Mouse (Mus musculus) heart, postnatal 25 days (tissue): ENCODE measurements around the gene Flnb. TPM values are rescaled to one million over a fixed set of nuclear protein-coding genes. Genes with fewer than 3 reads are reported as not detected.

Experiments
- DNase-seq: peaks from one replicate; pipeline ENCODE4 v3.0.0; 2022; ENCODE audit warnings: low spot score
- intact Hi-C: fragments of 180-260 bp; cut with DNase I; formaldehyde crosslinking; loops from one replicate; pipeline ENCODE4 v1.15.1; 2025
- total RNA-seq, 2 experiments: library from RNA; stranded (reverse); gene quantifications; 2 replicates each; pipeline ENCODE4 v1.2.3; 2021

The Flnb gene
- total RNA-seq, 2 experiments from 2014 or later: 21.9 to 27.7 TPM

DNA sequence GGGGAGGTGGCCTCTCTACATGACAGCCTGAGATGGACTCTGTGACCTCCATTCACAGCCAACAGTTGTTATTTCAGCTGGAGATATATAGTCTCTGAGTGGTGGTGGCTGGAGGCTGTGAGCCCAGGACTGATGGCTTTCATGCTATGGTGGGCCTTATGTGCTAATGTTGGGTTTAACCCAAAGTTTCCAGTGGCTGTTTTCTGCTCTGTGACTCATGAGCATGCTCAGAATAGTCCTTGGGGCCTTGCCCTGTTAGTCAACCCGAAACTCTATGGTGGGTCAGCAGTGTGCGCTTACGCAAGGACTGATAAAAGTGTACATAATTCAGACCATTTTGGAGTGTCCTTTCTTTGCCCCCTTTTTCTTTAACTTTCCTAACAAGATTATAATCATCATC is 40.1 kb downstream of the Flnb start:
- DNase-seq: no peak
- intact Hi-C loops: loop anchor here (2.0 kb wide), 1 partner anchor 17 kb away; no protein-coding TSS in a partner anchor

DNA sequence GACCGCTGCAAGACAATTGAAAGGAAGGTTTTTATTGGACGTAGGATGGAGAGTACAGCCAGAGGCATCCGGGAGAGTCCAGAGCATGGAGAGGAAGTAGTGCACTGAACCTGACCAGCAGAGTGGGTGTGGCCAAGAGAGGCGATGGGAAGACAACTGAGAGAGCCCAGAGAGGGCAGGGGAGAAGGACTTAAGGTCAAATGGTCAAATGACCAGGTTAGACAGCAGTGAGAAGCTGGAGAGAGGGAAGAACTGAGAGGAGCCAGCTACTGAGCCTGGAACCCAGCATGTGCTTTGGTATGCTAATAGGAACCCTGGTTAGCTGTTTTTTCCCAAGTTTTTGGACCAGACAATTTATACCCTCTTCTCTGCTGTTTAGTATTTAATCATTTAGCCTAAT is 40.7 kb downstream of the Flnb start:
- intact Hi-C loops: no loop called here
- no peak for DNase-seq

DNA sequence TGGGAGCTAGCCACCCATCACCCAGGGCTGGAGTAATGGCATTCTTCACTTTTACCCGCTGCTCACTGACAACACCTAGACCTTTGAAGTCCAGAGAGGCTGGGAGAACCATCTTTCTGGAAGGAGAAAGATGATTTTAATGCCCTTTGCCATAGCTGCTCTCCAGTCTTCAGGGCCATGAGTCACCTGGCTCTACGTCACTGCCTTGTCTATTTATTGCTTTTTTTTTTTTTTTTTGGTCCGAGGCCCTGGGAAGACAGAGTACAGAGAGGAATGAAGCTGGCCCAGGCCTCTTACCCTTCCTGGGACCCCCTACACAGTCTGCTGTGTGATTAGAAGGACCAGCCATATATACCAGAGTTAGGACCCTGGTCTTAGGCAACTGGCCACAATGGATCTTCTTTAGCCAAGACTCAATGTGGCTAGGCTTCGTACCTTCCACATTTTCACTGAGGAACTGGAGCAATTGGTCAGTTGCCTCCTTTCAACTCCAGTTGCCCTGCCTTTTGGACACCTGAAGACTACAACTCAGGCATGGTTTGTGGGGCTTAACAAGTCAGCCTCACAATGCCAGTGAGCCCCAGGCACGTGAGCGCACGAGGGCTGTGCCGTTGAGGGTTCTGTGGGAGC is 42.9 kb downstream of the Flnb start:
- intact Hi-C loops: no loop called here

DNA sequence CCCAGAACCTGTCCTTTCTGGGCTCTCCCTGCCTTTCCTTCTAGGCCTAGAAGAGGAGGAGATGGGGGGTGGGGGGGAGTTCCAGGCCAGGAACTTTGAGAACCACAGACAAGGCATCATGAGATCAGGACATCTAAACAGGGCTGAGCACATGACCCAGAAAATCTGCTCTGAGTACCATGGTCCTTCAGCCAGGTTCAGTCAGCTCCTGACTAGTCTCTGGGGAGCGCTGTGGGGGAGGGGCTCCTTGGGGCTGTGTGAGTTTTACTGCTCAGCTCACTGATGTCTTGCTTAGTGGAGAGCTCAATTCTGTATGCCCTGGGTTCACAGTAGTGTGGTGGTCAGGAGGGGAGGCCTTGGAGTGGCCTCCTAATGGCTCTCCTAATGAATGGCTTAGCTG is 43.5 kb downstream of the Flnb start:
- intact Hi-C loops: no loop called here
- no peak for DNase-seq

More for the DNA sequence above, 42.9 kb downstream of the Flnb start:
- no peak for DNase-seq

DNA sequence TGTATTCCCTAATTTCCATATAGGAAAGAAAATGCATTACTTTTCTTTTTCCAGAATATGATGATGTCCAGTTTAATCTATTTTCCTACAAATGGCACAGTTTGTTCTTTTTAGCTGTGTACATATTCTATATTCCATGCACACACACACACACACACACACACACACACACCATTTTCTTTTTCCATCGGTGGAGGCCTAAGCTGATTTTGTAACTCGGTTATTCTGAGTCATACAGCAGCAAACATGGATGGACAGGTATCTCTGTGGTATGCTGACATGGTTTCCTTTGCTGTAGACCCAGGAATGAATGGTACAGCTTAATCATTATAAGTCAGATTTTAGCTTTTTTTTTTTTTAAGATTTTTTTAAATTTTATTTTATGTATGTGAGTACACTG is 44.5 kb downstream of the Flnb start:
- DNase-seq: no peak
- intact Hi-C loops: no loop called here

DNA sequence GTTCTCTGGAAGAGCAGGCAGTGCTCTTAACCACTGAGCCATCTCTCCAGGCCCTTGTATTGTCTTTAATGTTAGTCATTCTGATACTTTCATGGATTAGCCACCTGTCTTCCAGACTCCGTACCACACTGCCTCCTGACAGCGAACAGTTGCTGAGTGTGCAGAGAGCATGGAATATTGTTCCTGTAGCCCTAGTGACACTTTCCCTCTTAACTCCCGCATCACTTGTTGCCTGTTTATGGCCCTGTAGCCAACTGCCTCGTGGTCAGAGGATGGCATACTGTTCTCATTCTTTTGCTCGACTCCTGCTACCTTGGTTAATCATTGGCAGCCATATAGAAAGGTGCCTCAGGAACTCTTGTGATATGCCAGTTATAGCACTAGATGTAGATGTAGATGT is 45.4 kb downstream of the Flnb start:
- intact Hi-C loops: no loop called here

DNA sequence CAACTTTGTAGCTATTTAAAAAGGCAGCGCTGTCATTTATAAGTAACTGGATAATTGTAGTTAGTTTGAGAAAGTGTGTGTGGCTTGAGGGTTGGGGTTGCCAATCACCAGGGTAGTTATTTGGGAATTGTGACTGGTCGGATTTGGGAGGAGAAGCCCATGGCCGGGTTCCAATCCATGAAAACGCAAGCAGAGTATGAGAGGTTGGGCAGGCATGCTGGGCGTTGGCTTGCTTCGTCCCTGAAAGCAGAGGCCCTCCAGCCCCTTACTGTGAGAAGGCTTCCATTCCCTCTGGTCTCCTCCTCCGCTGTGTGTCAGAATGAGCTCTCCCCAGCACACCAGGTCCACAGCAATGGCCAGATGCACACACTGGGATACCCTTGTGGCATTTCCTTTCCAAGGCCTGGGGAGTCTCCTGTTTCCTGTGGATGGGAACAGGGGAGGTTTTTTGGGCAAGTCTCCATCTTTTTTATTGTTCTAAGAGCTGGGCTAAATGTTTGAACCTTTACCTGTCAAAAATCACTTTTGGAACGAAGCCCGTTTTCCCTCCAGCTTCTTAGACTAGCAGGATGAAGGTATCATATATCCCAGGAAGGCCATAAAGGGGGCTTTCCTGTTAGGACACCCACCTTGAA is 46.2 kb downstream of the Flnb start:
- intact Hi-C loops: no loop called here
- DNase-seq: no peak

More for the DNA sequence above, 45.4 kb downstream of the Flnb start:
- DNase-seq: no peak

DNA sequence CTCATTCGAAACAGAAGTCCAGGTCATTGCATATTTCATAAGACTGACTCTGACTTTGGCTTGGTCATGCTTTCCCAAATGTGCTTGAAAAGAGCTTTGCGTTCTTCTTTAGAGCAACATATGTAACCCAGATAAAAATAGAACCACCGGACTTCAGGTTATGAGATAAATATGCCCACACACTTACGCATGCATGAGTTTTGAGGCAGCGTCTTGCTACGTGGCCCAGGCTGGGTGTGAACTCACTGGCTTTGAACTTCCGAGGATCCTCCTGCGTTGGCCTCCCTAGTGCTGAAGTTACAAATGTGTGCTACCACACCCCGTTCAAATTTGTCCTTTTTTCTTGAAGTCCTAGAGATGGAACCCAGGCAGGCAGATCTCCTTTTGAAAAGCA is 46.7 kb downstream of the Flnb start:
- intact Hi-C loops: no loop called here
- DNase-seq: no peak

DNA sequence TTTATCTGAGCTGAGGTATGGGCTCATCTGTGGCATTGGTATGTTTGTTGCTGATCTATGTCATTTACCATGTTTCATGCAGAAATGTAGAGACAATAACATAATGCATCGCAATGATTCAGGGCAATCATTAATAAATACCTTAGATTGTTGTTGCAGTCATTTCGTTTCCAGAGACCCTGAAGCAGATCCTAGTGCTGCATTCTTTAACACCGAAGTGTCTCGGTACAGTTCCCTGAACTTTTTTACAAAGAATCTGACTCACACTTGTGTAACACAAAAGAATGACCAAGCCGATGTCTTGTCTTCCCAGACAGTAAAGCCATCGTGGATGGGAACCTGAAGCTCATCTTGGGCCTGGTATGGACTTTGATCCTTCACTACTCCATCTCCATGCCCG is 49.5 kb downstream of the Flnb start:
- DNase-seq: no peak
- intact Hi-C loops: no loop called here

DNA sequence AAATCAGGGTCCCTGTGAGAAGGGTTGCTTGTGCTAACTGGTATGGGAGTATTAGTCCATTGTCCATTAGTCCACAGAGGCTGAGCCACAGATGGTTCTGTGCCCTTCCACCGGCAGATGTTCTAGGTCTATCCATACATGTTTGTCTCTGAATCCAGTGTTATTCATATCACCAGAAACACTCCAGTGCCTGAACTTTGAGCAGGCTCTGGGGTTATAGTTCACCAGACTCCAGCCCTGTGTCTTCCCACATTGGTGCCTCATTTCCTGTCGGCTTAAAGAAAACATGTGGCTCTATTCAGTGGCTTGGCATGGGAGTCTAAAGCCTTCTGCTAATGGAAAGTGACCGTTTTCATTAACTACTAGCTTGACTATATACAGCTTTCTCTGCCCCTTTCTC is 50.1 kb downstream of the Flnb start:
- no peak for DNase-seq
- intact Hi-C loops: no loop called here

DNA sequence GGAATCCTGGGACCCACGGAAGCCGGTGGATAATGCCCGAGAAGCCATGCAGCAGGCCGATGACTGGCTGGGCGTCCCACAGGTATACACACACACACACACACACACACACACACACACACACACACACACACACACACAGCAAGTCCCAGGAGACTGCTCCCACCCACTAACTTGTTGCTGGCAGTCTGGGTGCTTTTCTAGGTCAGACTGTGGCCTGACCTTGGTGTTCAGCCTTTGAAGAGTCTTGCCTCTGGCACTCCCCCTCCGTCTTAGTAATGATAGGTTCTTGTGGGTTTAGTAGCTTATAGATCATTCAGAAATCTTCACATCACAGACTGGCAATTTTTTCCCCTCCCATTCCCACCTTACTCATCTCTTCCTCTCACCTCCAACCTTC is 52.0 kb downstream of the Flnb start:
- intact Hi-C loops: no loop called here
- no peak for DNase-seq

DNA sequence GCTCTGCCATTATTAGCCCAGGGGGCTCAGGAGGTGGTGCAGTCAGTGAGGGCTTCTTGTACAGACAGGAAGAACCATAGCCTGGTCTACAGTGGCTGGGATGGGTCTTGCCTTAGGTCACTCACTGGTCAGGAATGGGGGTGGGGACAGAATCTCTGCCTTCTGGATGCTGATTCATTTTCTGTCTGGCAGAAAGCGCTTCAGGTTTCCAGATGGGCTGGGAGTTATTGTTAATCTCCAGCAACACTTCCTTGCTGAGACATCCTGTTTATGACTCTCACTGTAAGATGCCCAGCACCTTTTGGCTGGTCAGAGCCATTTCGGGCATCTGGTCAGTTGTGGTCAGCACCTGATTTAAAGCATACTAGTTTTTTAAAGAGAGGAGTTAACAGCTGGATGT is 55.8 kb downstream of the Flnb start:
- DNase-seq: no peak
- intact Hi-C loops: no loop called here

DNA sequence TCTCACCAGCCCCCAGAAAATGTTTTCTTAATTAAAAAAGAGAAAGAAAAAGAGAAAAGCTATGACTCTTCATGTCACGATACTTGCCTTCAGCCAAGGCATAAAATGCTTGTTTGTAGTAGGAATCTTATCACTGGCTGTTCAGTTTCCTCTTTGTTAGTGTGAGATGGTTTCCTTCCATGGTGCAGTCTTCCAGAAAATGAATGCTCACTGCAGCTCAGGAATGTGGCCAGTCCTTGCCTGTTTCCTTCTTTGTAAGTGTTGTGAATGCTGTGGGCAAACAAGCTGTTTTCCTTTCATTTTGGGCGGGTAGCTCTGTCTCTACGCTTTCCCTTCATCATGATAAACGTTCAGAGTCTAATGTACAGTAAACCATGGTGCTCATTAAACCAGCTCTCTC is 56.7 kb downstream of the Flnb start:
- intact Hi-C loops: no loop called here
- no peak for DNase-seq

DNA sequence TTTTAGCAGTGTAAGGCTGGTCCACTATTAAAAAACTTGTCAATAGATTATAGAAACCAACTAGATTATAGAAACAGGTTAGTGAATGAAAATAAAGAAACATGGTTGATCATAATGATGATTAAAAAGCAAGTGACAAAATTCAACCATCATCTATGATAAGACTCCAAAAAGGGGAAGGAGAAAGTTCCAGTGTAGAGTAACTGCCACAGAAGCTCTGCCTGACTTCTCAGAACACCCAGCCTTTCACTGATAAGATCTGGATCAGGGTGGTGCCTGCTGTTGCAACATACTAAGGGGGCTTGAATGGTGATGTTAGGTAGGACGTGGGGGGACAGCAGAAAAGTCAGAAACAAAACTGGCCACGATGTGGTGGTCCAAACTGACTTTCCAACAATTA is 60.2 kb downstream of the Flnb start:
- intact Hi-C loops: no loop called here
- no peak for DNase-seq

DNA sequence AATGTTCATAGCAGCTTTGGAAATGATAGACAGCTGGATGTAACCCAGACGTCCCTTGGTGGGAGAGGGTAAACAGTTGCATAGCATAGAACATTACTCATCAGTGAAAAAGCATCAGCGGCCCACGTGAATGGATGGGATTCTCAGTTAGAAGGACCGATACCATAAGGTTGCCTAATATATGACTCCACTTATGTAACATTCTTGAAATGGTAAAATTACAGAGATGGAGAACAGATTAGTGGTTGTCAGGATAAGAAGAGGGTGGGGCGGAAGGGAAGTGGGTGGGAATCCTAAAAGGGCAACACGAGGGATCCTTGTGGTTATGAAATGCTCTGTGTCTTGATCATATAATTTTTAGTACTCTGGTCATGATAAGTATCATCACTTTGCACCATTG is 62.6 kb downstream of the Flnb start:
- DNase-seq: no peak
- intact Hi-C loops: loop anchor here (5.0 kb wide), 2 partner anchors 62 to 63 kb away; partner anchors contain the start of gene Flnb

DNA sequence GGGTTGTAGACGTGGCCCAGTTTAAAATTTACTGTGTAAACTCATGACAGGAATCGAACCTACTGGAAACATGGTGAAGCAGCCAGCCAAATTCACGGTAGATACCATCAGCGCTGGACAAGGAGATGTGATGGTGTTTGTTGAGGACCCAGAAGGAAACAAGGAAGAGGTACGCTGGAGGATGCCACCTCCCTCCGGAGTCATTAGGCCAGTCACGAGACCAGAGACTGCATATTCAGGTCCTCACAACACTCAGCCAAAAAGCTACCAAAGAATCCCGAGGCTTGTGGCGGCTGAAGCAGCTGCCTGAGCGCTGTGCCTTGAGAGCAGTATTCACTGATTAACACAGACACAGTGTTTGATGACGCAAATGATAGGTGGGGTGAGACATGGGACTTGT is 63.8 kb downstream of the Flnb start:
- intact Hi-C loops: loop anchor here (5.0 kb wide), 2 partner anchors 61 to 64 kb away; partner anchors contain the start of gene Flnb

DNA sequence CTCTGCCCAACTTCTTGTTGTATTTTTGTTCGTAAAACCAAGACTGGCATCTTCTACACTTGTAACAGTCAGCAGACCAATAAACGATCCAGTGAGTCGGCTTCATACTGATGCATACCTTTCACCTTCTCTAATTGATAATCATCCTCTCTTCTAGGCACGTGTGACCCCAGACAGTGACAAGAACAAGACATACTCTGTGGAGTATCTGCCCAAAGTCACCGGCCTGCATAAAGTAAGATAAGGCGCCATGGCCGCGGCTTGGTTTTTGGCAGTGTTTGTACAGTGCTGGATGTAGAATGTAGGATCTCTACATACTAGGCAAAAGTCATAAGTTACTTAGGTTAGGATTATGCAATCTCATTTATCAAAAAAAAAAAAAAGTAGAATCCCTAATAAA is 64.3 kb downstream of the Flnb start:
- no peak for DNase-seq
- intact Hi-C loops: loop anchor here (5.0 kb wide), 2 partner anchors 60 to 65 kb away; partner anchors contain the start of gene Flnb

More for the DNA sequence above, 63.8 kb downstream of the Flnb start:
- DNase-seq: no peak

DNA sequence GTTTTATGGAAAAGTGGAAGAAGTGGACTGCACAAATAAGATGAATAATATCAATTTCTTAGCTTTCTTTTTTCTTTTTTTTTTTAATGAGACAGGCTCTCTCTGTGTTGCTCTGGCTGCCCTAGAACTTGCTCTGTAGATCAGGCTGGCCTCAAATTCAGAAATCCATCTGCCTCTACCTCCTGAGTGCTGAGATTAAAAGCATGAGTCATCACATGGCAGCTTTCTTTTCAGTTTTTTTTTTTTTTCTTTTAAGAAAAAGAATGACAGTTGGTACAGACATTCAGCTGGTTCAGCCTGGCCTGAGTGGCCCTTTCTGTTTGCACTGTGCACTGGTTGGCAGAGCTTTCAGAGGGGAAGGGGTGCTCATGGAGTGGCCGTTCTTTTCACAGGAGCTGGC is 66.4 kb downstream of the Flnb start:
- intact Hi-C loops: loop anchor here (5.0 kb wide), 2 partner anchors 58 to 67 kb away; partner anchors contain the start of gene Flnb
- DNase-seq: no peak

DNA sequence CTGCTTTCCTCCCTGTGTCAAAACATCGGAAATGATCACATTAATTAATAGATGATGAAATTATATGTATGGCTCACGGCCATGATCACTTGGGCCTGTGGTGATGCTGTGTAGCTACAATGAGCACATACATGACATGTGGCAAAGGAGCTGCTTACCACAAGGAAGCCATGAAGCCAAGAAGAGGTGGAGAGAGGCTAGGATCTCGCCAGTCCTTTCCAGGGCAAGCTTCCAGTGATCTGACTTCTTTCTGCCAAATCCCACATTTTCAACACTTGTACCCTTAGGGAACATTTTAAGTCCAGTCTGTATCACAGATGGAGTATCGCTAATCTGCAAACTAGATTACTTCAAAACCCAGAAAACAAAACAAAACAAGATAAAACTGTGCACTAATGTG is 67.1 kb downstream of the Flnb start:
- no peak for DNase-seq
- intact Hi-C loops: loop anchor here (5.0 kb wide), 2 partner anchors 57 to 68 kb away; partner anchors contain the start of gene Flnb

DNA sequence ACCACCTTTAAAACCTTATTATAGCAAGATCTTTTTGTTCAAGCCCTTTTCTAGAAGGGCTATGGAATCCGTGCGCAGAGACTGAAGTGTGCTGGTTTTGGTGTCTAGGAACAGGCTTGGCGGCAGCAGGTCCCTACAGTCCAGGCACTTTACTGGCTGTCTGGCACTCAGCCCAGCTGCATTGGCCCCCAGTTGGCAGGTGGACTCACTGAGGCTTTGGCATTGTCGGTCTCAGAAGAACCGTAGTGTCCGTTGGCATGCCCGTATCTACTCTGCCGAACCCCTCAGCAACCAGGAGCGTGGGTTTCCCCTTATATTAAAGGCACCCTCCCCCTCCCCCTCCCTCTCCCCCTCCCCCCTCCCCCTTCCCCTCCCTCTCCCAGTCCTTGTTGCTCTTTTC is 67.8 kb downstream of the Flnb start:
- no peak for DNase-seq
- intact Hi-C loops: no loop called here

DNA sequence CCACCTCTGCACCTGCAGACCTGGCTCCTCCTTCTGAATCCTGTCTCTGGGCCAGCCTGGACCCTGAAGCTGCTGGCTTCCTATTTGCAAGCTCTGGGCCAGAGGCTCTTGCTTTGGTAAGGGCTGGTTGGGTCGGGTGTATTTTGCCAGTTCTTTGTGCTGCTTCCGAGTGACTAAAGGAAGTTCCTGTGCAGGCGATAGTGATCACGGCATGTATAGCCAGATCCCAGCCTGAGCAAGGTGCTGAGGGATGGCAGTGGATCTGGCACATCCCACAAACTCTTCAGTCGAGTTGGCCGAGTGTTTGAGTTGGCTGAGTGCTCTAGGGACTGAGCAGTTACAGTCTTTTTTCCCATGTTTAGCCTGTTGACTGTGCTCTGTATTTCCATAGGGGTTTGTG is 68.3 kb downstream of the Flnb start:
- intact Hi-C loops: no loop called here
- no peak for DNase-seq

DNA sequence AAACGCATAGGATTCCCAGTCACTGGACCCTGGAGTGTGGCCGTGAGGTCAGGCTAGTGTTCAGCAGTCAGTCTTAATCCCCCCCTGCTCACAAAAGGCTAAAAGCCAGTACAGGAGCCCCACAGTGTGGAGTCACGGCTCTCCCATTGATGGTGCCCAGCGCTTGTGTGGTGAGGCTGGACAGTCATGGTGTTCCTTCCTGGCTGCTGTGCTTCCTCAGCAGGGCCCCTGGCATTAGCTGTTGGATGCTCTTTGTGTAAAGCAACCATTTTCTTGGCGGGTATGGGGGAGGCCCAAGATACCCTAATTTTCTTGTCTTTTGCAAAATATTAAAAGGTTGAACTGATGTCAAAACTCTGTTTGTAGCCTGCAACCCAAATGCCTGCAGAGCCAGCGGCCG is 69.4 kb downstream of the Flnb start:
- intact Hi-C loops: no loop called here

More for the DNA sequence above, 69.4 kb downstream of the Flnb start:
- no peak for DNase-seq
